Mouse (Mus musculus): ENCODE results near the gene Matn4.

- TF ChIP-seq CTCF (IDR thresholded peaks at IDR 0.05; ENCODE audit: borderline replicate concordance, extremely low read depth, insufficient read depth, insufficient read length), result no peak
- peak; percentile 73; the same call in 1 of the 2 replicates for TF ChIP-seq POLR2A (IDR thresholded peaks at IDR 0.05; ENCODE audit: borderline replicate concordance, extremely low read depth, insufficient read depth, insufficient read length, poor library complexity, severe bottlenecking)
Measured at GRCm38 (mm10) chr2:164443051-164443437, 38.1 kb upstream of the Matn4 start.

Measured in brain, embryonic 14.5 days (tissue).